16 mouse cellular contexts compared by ENCODE assay signal in the genomic region with DNA sequence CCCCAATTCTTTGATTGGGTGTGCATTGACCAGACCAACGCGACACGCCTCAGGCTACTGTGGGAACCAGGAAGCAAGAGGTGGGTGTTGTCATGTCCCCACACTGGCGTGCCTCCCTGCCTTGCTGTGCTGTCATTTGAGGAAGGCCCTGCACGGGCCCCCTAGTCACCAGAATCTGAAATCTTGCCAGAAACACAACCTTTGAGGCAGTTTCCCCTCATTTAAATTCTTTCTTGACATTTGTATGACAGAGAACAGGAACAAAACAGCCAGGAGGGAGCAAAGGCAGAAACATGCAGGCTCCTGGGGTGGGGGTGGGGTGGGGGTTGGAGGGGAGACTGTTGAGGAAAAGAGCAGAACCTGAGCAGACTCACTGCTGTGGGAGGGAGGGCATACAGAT.
"Had no signal": no experiment of that assay in that cellular context is flagged by ENCODE, and none has a peak within 500 bp of the region (broad histone marks: within the 10 kb centered on the region; RNA-seq: fewer than 3 reads in every experiment).

No protein-coding gene starts in this region.

- DNase-seq: kidney, adult 2 months; kidney, postnatal 25 days; layer of hippocampus, postnatal 36 days; left cerebral cortex, postnatal 4 days; liver, postnatal 0 days; lung, embryonic 14.5 days; thymus, adult 2 months; thymus, postnatal 14 days had no signal

- H3K27ac ChIP-seq: kidney, postnatal 0 days; left cerebral cortex, adult 2 months; limb, embryonic 12.5 days; limb, embryonic 15.5 days; liver, embryonic 14.5 days; macrophage; midbrain, embryonic 13.5 days had no signal

- H3K27me3 ChIP-seq: limb, embryonic 12.5 days; limb, embryonic 15.5 days; midbrain, embryonic 13.5 days had no signal

- H3K9me3 ChIP-seq: limb, embryonic 12.5 days; limb, embryonic 15.5 days; midbrain, embryonic 13.5 days had no signal

- ATAC-seq: liver, postnatal 0 days; lung, postnatal 0 days; midbrain, embryonic 13.5 days had no signal

- H3K4me1 ChIP-seq: limb, embryonic 12.5 days had no signal

- H3K36me3 ChIP-seq: limb, embryonic 12.5 days; limb, embryonic 15.5 days; midbrain, embryonic 13.5 days had no signal

- H3K4me3 ChIP-seq: left cerebral cortex, adult 2 months; limb, embryonic 12.5 days; limb, embryonic 15.5 days; midbrain, embryonic 13.5 days had no signal
